Mouse (Mus musculus) heart, adult 2 months (tissue): Measurements from ENCODE around the gene Apoe. TPM values are rescaled to one million over a fixed set of nuclear protein-coding genes. Genes with fewer than 3 reads are reported as not detected.

Source experiments
- DNase-seq, 2 experiments: peaks; one replicate each; pipeline ENCODE4 v3.0.0; 2021
- H3K27ac ChIP-seq: fragments of 200-600 bp; 2 replicates; pipeline ENCODE4 v1.8.1; 2022
- H3K27me3 ChIP-seq: fragments of 200-500 bp; 2 replicates; pipeline ENCODE4 v1.6.1; 2012; ENCODE audit warnings: mild to moderate bottlenecking, low read length, inconsistent platforms, mixed read lengths; ENCODE audit not compliant: control insufficient read depth, insufficient read depth
- H3K36me3 ChIP-seq: fragments of 200-500 bp; 2 replicates; pipeline ENCODE4 v1.6.1; 2012; ENCODE audit warnings: low read length, inconsistent platforms; ENCODE audit not compliant: control insufficient read depth, insufficient read depth
- H3K4me1 ChIP-seq: fragments of 200-500 bp; 2 replicates; pipeline ENCODE4 v1.6.1; 2011; ENCODE audit warnings: low read length; ENCODE audit not compliant: control insufficient read depth, insufficient read depth
- H3K4me3 ChIP-seq: fragments of 200-600 bp; 2 replicates; pipeline ENCODE4 v1.8.1; 2022
- H3K79me2 ChIP-seq: fragments of 200-500 bp; replicated peaks from 2 replicates; pipeline ENCODE4 v1.6.1; 2012; ENCODE audit warnings: mild to moderate bottlenecking, inconsistent platforms, low read length, moderate library complexity, mixed read lengths; ENCODE audit not compliant: control insufficient read depth, insufficient read depth
- H3K9ac ChIP-seq: fragments of 200-500 bp; 2 replicates; pipeline ENCODE4 v1.6.1; 2012; ENCODE audit warnings: low read depth, mild to moderate bottlenecking, control low read depth, inconsistent platforms, low read length, mixed read lengths
- CTCF ChIP-seq: fragments of 200-600 bp; IDR thresholded peaks from 2 replicates; pipeline ENCODE4 v1.8.1; 2022; ENCODE audit warnings: antibody characterized with exemption, mild to moderate bottlenecking, moderate library complexity
- EP300 ChIP-seq: fragments of 200-500 bp; IDR thresholded peaks from 2 replicates; pipeline ENCODE4 v1.6.1; 2011; ENCODE audit warnings: low read depth, low read length, control low read depth; ENCODE audit not compliant: insufficient read depth
- POLR2A ChIP-seq: fragments of 200-500 bp; IDR thresholded peaks from 2 replicates; pipeline ENCODE4 v1.6.1; 2011; ENCODE audit warnings: mild to moderate bottlenecking, low read depth, low read length, control low read depth; ENCODE audit not compliant: insufficient read depth
- WGBS: fragments of 180-500 bp; shearing (Covaris S2); methylation state at CpG from one replicate; pipeline ENCODE4 v1.1.7; 2018; 5-methylcytosine and 5-hydroxymethylcytosine counted together
- intact Hi-C: fragments of 180-260 bp; cut with DNase I; formaldehyde crosslinking; loops from one replicate; pipeline ENCODE4 v1.15.1; 2025
- polyA plus RNA-seq: library from polyadenylated mRNA; depleted of rRNA; stranded (reverse); fragments of >200 nt; gene quantifications from 2 replicates; pipeline ENCODE4 v1.2.3, GENCODE M21; 2012
- total RNA-seq, 2 experiments: library from RNA; stranded (reverse); gene quantifications; 2 replicates each; pipeline ENCODE4 v1.2.3; 2021

Gene Apoe
- total and polyA plus RNA-seq, 3 experiments = 278 to 519 (median 293) TPM

- DNase-seq = no peak
- peak overlapping the region; percentile 83 for H3K9ac ChIP-seq
- peak overlapping the region; percentile 84 for H3K27ac ChIP-seq
- no peaks in the 10 kb centered on the region for H3K36me3 ChIP-seq
- WGBS = under 1% methylated on average over 39 of the region's 39 CpGs
- peaks cover 2% of the 10 kb centered on the region for H3K4me1 ChIP-seq
- peak overlapping the region; percentile 82 for H3K4me3 ChIP-seq
- no peaks in the 10 kb centered on the region for H3K27me3 ChIP-seq
- TF ChIP-seq POLR2A = no peak
- H3K79me2 ChIP-seq = no peaks in the 10 kb centered on the region
- intact Hi-C loops = loop anchor here (1.0 kb wide), 1 partner anchor 34 kb away; no protein-coding TSS in a partner anchor
Observed at GRCm38 (mm10) chr7:19714836-19715235, 15.8 kb upstream of the Apoe start.

- Histone ChIP-seq H3K4me1 (peaks cover 2% of the 10 kb centered on the region), H3K36me3 (no peaks in the 10 kb centered on the region), H3K4me3 (no peak overlapping the region), H3K27ac (no peak overlapping the region), H3K9ac (no peak overlapping the region), H3K79me2 (no peaks in the 10 kb centered on the region), H3K27me3 (no peaks in the 10 kb centered on the region)
- intact Hi-C loops = loop anchor here (1.0 kb wide), 1 partner anchor 44 kb away; no protein-coding TSS in a partner anchor
- WGBS = 88% methylated on average over 9 of the region's 9 CpGs
- TF ChIP-seq POLR2A (no peak), CTCF (no peak), EP300 (no peak)
- no peak for DNase-seq
Observed at GRCm38 (mm10) chr7:19713598-19713997, 14.6 kb upstream of the Apoe start.

- DNase-seq = no peak
- no peaks in the 10 kb centered on the region for H3K79me2 ChIP-seq
- TF ChIP-seq POLR2A (no peak), CTCF (peak; percentile 67), EP300 (no peak)
Observed at GRCm38 (mm10) chr7:19713196-19713595, 14.2 kb upstream of the Apoe start.

GRCm38 (mm10) chr7:19712414-19712813, 13.4 kb upstream of the Apoe start:
- DNase-seq = no peak
- Histone ChIP-seq H3K4me3 (no peak overlapping the region), H3K79me2 (no peaks in the 10 kb centered on the region), H3K27ac (no peak overlapping the region), H3K27me3 (no peaks in the 10 kb centered on the region), H3K36me3 (no peaks in the 10 kb centered on the region), H3K9ac (no peak overlapping the region), H3K4me1 (peaks cover 2% of the 10 kb centered on the region)
- intact Hi-C loops = no loop called here
- 57% methylated on average over 4 of the region's 4 CpGs for WGBS
- TF ChIP-seq POLR2A = no peak
- TF ChIP-seq EP300 = no peak
- peak; percentile 68 for TF ChIP-seq CTCF

More at GRCm38 (mm10) chr7:19713196-19713595, 14.2 kb upstream of the Apoe start:
- intact Hi-C loops = loop anchor here (1.0 kb wide), 1 partner anchor 44 kb away; no protein-coding TSS in a partner anchor
- no peak overlapping the region for H3K9ac ChIP-seq
- H3K4me1 ChIP-seq = peaks cover 2% of the 10 kb centered on the region
- H3K36me3 ChIP-seq = no peaks in the 10 kb centered on the region
- no peak overlapping the region for H3K27ac ChIP-seq
- H3K4me3 ChIP-seq = no peak overlapping the region
- 36% methylated on average over 4 of the region's 4 CpGs for WGBS
- no peaks in the 10 kb centered on the region for H3K27me3 ChIP-seq

GRCm38 (mm10) chr7:19710650-19711049, 11.7 kb upstream of the Apoe start:
- no peaks in the 10 kb centered on the region for H3K36me3 ChIP-seq

GRCm38 (mm10) chr7:19705271-19705670, 6.3 kb upstream of the Apoe start:
- DNase-seq = no peak
- H3K79me2 ChIP-seq = no peaks in the 10 kb centered on the region
- WGBS = 93% methylated on average over 7 of the region's 7 CpGs
- H3K27ac ChIP-seq = no peak overlapping the region
- no peaks in the 10 kb centered on the region; the same call in 1 of the 2 replicates for H3K36me3 ChIP-seq
- intact Hi-C loops = loop anchor here (10.0 kb wide), 1 partner anchor 110 kb away; no protein-coding TSS in a partner anchor
- no peaks in the 10 kb centered on the region for H3K27me3 ChIP-seq
- TF ChIP-seq POLR2A (no peak), EP300 (no peak), CTCF (no peak)
- no peak overlapping the region for H3K9ac ChIP-seq
- no peak overlapping the region for H3K4me3 ChIP-seq
- peaks cover 9% of the 10 kb centered on the region for H3K4me1 ChIP-seq

More at GRCm38 (mm10) chr7:19710650-19711049, 11.7 kb upstream of the Apoe start:
- no peak overlapping the region for H3K27ac ChIP-seq
- no peak overlapping the region for H3K9ac ChIP-seq
- 90% methylated on average over 10 of the region's 10 CpGs for WGBS
- H3K79me2 ChIP-seq = no peaks in the 10 kb centered on the region
- H3K4me1 ChIP-seq = peaks cover 2% of the 10 kb centered on the region
- TF ChIP-seq POLR2A (no peak), EP300 (no peak), CTCF (no peak)
- H3K27me3 ChIP-seq = no peaks in the 10 kb centered on the region
- DNase-seq = no peak
- no peak overlapping the region for H3K4me3 ChIP-seq
- intact Hi-C loops = no loop called here
